Mouse (Mus musculus): ENCODE measurements at regions not wholly inside any gene's neighbourhood (a gene's known extent, or its start where the extent isn't known, plus 50 kb on each side); places are given as distances from the start of the nearest gene placed in this dataset.

GRCm38 (mm10) chr2:160583506-160583905, 62.2 kb upstream of the Top1 start:
- no peak for DNase-seq (ENCODE audit: low spot score in 2 of 2)

DNA sequence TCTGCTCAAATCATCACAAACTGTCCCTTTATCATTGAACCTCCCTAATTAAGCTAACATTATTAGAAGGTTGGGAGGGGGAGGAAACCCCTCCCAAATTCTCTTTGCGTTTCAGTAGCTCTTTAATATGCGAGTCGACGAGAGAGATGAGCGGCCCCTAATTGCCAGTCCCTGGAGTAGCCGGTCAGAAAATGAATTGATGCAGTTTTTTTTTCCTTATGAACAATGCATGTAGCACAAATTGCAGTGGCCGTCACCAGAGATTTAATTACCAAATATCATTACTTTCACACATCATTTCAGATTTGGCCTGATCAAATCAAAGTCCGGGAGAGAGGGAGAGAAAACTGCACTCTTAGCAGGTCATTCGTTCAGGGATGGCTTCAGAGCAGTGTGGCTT, 61.1 kb upstream of the Top1 start:
- no peak for DNase-seq (ENCODE audit: low spot score in 2 of 2)

- no peak for DNase-seq (ENCODE audit: low spot score in 2 of 2)
Observed at GRCm38 (mm10) chr2:160587015-160587835, 58.5 kb upstream of the Top1 start.

GRCm38 (mm10) chr2:160588401-160588800, 57.3 kb upstream of the Top1 start:
- no peak for DNase-seq (ENCODE audit: low spot score in 2 of 2)

DNA sequence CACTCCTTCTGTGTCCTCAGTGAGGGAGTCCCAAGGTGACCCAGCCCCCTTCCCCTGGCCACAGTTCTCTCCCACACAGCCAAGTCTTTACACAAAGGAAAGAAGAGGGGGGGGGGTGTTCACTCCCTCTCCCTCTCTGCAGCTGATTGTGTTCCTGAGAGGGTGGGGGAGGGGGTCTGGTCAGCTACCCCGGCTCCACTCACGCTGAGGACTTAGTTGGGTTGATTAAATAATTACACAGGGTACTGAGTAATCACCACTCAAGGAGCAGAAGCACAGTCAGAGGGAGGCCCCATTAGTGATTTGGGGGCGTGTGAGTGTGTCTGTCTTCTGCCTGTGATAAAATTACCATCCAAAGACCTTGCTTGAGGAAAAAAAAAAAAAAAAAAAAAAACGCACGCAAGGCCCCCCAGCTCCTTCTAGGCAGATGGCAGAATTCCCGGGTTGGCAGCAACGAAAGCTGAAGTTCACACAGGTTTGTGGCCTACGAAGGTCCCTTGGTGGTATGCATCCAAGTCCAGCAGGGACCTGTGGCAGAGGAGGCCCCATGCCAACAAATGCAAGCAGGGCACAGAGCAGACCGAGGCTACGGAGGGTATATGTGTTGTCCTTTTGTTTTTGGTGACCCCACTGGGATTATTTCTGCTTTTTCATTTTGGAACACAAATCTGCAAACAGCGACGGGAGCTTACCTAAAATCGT, 55.3 kb upstream of the Top1 start:
- no peak for DNase-seq (ENCODE audit: low spot score in 2 of 2)

DNA sequence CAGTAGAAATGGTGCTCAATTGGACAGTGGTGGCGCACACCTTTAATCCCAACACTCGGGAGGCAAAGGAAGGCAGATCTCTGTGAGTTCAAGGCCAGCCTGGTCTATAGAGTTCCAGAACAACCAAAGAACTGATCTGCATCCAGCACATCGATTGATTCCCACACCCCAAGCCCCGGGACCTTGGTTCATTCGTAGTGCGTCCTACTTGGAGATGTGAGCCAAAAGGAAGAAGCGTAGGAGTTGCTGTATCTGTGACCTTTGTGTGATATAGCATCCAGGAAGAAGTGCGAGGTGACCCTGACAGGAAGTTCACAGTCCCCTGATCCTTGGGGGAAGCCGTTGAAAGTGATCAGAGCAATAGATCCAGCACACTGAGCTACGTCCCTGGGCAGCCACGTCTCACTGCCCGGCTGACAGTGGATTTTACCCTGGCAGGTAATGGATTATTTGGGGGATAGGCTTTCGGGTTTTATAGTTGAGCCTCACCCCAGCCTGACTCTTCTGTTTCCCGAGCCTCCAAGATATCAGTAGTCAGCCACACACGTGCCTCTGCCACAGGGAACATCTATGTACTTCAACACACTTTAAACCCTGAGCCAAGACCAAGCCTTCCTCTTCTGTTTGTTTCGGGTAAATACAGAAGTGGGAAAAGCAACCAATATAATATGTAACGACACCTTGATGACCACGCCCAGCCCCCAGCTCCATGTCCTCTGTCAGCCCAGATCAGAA, 54.1 kb upstream of the Top1 start:
- DNase-seq (ENCODE audit: low spot score in 2 of 2): no peak

DNA sequence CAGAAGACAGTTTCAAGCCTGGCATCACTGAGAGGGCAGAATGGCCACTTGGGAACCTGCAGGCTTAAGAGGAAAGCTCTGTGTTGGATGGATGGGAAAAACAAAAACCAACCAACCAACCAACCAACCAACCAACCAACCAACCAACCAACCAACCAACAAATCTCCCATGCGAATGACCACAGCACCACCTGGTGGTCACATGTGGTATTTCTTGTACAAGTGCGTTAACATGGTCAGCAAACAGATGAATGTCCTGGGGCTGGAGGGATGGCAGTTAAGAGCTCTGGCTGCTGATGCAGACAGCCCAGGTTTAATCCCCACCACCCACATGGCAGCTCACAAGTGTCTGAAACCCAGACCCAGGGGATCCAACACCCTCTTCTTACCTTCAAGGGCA, 52.7 kb upstream of the Top1 start:
- DNase-seq (ENCODE audit: low spot score in 2 of 2): peak; percentile 50 to 67

Measured in natural killer cell, adult 2 months (primary cell).